Mouse (Mus musculus) liver, embryonic 14.5 days (tissue): ENCODE data around the gene Rpl7a.

ENCODE experiments used
- CTCF ChIP-seq: IDR thresholded peaks from 2 replicates; pipeline ENCODE4 v1.5.1; 2016; ENCODE audit warnings: antibody characterized with exemption, low read depth, control low read depth
- EP300 ChIP-seq: IDR thresholded peaks from 2 replicates; pipeline ENCODE4 v1.6.1; 2016; ENCODE audit warnings: antibody characterized with exemption, low read depth

DNA sequence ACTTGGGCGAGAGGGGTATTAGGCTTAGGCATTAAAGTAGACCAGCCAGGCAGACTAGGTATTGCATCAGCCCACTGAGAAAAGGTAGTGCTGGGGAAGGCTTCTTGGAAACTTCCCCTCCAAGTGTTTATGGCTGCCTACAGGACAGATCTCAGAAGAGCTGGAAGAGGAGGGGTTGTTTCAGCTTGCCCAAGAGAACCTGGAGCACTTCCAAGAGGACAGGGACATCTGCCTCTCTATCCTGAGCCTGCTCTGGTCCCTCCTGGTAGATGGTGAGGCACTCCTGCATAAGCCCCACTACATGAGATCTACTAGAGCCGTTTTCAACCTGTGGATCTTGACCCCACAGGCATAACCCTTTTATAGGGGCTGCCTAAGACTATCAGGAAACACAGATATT lies 39.8 kb downstream of the Rpl7a start:
- TF ChIP-seq CTCF (no peak), EP300 (no peak)
